Mouse (Mus musculus) right cerebral cortex, adult 18-20 months (tissue): Measurements from ENCODE around the gene Rpl41.
A peak's percentile ranks its signal among the peaks of the same experiment; 100 is the strongest.
"Not testable (repeated sequence)": the region's sequence is repeated elsewhere in the genome, so short reads cannot be mapped to it uniquely, and the experiment has no call there.

Source experiments
- DNase-seq: peaks from one replicate; pipeline ENCODE4 v3.0.0; 2022; ENCODE audit warnings: mixed read lengths

Rpl41 gene

GRCm38 (mm10) chr10:128550144-128550823 is 1.2 kb upstream of the Rpl41 start:
- DNase-seq = not testable (repeated sequence)

GRCm38 (mm10) chr10:128549682-128550057 is 565 bp upstream of the Rpl41 start:
- not testable (repeated sequence) for DNase-seq

- not testable (repeated sequence) for DNase-seq
These were observed 884 bp downstream of the Rpl41 start for GRCm38 (mm10) chr10:128548051-128548791.

GRCm38 (mm10) chr10:128547361-128548032 is 1.6 kb downstream of the Rpl41 start, which contains the start of gene Zc3h10:
Gene Zc3h10 (minus strand): TSS chr10:128547774.
- DNase-seq = peak; percentile 98

GRCm38 (mm10) chr10:128546787-128547186 is 2.3 kb downstream of the Rpl41 start:
- DNase-seq = no peak

- DNase-seq = no peak
These were observed 2.7 kb downstream of the Rpl41 start for GRCm38 (mm10) chr10:128546361-128546760.

- DNase-seq = no peak
These were observed 3.6 kb downstream of the Rpl41 start for GRCm38 (mm10) chr10:128545570-128545898.

GRCm38 (mm10) chr10:128544674-128545569 is 4.2 kb downstream of the Rpl41 start:
- DNase-seq = no peak

- DNase-seq = no peak
These were observed 4.9 kb downstream of the Rpl41 start for GRCm38 (mm10) chr10:128544151-128544657.

- DNase-seq = no peak
These were observed 6.0 kb downstream of the Rpl41 start for GRCm38 (mm10) chr10:128543100-128543499.

GRCm38 (mm10) chr10:128538340-128538870 is 10.7 kb downstream of the Rpl41 start:
- no peak for DNase-seq

GRCm38 (mm10) chr10:128536266-128536940 is 12.7 kb downstream of the Rpl41 start:
- DNase-seq = peak; percentile 89

GRCm38 (mm10) chr10:128535624-128536265 is 13.4 kb downstream of the Rpl41 start:
- no peak for DNase-seq

GRCm38 (mm10) chr10:128535206-128535605 is 13.9 kb downstream of the Rpl41 start:
- DNase-seq = no peak

- no peak for DNase-seq
These were observed 22.4 kb downstream of the Rpl41 start for GRCm38 (mm10) chr10:128526366-128527356.

- DNase-seq = peak; percentile 94
These were observed 23.3 kb downstream of the Rpl41 start, which contains the start of gene Esyt1 for GRCm38 (mm10) chr10:128525671-128526308. Gene Esyt1 (minus strand): TSS chr10:128525871.

- DNase-seq = peak; percentile 52
These were observed 24.1 kb downstream of the Rpl41 start for GRCm38 (mm10) chr10:128524732-128525662.
